Mouse (Mus musculus) cerebellum, adult 2 months (tissue): ENCODE data around the gene Gm8369. TPM values are rescaled to one million over a fixed set of nuclear protein-coding genes. Genes with fewer than 3 reads are reported as not detected.

Source experiments
- DNase-seq, 2 experiments: peaks; one replicate each; pipeline ENCODE4 v3.0.0; 2021
- H3K27ac ChIP-seq: fragments of 200-500 bp; 2 replicates; pipeline ENCODE4 v1.5.1; 2012; ENCODE audit warnings: low read length, control low read depth, inconsistent platforms; ENCODE audit not compliant: insufficient read depth
- H3K27me3 ChIP-seq: fragments of 200-500 bp; 2 replicates; pipeline ENCODE4 v1.6.1; 2012; ENCODE audit warnings: inconsistent platforms, mild to moderate bottlenecking, low read length, moderate library complexity; ENCODE audit not compliant: control insufficient read depth, insufficient read depth
- H3K4me1 ChIP-seq: fragments of 200-500 bp; 2 replicates; pipeline ENCODE4 v1.6.1; 2011; ENCODE audit warnings: low read length; ENCODE audit not compliant: control insufficient read depth, insufficient read depth
- H3K4me3 ChIP-seq: fragments of 200-500 bp; replicated peaks from 2 replicates; pipeline ENCODE3; 2011; ENCODE audit warnings: mild to moderate bottlenecking, low read depth, low read length, control low read depth; ENCODE audit not compliant: insufficient read depth
- CTCF ChIP-seq: fragments of 200-500 bp; IDR thresholded peaks from 2 replicates; pipeline ENCODE4 v1.5.1; 2011; ENCODE audit warnings: low read depth, mild to moderate bottlenecking, control low read depth, low read length, moderate library complexity, borderline replicate concordance; ENCODE audit not compliant: insufficient read depth
- POLR2A ChIP-seq: fragments of 200-500 bp; IDR thresholded peaks from 2 replicates; pipeline ENCODE4 v1.6.1; 2011; ENCODE audit warnings: low read length, control low read depth, borderline replicate concordance; ENCODE audit not compliant: insufficient read depth
- WGBS: fragments of 180-500 bp; shearing (Covaris S2); methylation state at CpG from one replicate; pipeline ENCODE4 v1.1.7; 2018; 5-methylcytosine and 5-hydroxymethylcytosine counted together
- polyA plus RNA-seq: library from polyadenylated mRNA; depleted of rRNA; stranded (reverse); fragments of >200 nt; gene quantifications from 2 replicates; pipeline ENCODE4 v1.2.3, GENCODE M21; 2012

The Gm8369 gene
- polyA plus RNA-seq, 1 experiment: not detected

- TF ChIP-seq POLR2A: no peak
- no peak for TF ChIP-seq CTCF
- Histone ChIP-seq H3K4me1 (no peaks in the 10 kb centered on the region), H3K27ac (no peak overlapping the region), H3K27me3 (no peaks in the 10 kb centered on the region), H3K4me3 (no peak overlapping the region)
- no peak for DNase-seq
- WGBS: 86% methylated on average over 2 of the region's 2 CpGs
Measured at GRCm38 (mm10) chr19:11479714-11480113, 6.0 kb upstream of the Gm8369 start.

DNA sequence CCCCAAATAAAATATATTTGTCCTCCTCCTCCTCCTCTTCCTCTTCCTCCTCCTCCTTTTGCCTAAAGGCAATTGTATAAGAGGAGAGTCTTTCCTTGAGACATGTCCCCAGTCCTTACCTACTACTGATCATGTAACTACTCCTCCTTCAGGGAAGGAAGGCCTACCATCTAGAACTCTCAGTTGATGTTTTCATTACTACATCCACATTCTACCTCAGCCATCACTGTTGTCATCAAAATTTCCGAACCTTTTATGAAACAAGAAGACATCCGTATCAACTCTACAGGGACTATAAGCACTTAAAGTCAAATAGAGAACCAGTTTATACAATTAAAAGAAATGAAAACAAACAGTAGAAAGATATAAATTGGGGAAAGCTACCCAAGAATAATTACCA lies 3.1 kb upstream of the Gm8369 start:
- DNase-seq: no peak
- WGBS: 91% methylated on average over 2 of the region's 2 CpGs
- H3K4me3 ChIP-seq: no peak overlapping the region
- H3K27me3 ChIP-seq: no peaks in the 10 kb centered on the region
- TF ChIP-seq CTCF: no peak
- no peak for TF ChIP-seq POLR2A
- H3K4me1 ChIP-seq: no peaks in the 10 kb centered on the region
- H3K27ac ChIP-seq: no peak overlapping the region

DNA sequence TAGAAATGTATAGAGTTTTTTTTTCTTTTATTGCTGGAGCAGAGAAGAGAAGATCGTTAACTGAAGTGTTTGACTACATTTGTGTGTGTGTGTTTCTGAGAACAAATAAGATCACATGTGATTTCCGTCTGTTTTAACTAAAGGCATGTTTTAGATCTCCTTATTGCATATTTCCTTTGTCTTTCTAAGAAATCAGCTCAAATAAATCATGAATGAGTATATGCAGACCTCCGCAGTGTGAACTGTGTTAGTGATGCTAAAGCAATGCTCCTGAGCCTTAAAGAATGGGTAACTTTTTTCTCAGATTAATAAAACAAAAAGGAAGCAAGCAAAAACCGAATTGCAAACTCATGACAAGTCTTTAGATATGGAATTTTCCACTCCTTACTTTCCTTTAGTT lies 1.8 kb upstream of the Gm8369 start:
- Histone ChIP-seq H3K4me3 (no peak overlapping the region), H3K27ac (no peak overlapping the region), H3K4me1 (no peaks in the 10 kb centered on the region), H3K27me3 (no peaks in the 10 kb centered on the region)
- TF ChIP-seq CTCF (no peak), POLR2A (no peak)
- DNase-seq: no peak
- 70% methylated on average over 4 of the region's 4 CpGs for WGBS

DNA sequence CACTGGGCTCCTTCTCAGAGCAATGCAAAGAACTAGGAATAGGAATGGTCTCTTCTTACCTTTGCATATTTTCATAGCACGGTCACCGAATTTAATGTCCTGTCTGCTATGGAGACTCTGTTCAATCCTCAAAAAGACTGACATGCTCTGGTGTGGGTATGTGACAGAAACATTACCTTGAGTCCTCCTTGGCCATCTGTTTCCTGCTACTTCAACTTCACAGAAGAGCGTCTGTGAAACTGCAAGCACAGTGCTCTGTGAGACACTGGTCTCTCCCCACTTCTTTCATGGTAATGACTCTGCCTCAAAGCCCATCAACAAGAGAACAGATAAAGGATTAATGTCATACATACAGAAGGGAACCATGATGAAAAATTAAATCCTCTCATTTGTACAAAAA lies 1.4 kb upstream of the Gm8369 start:
- no peaks in the 10 kb centered on the region for H3K27me3 ChIP-seq
- 81% methylated on average over 3 of the region's 3 CpGs for WGBS
- no peak for TF ChIP-seq POLR2A
- no peak for TF ChIP-seq CTCF
- no peaks in the 10 kb centered on the region for H3K4me1 ChIP-seq
- no peak overlapping the region for H3K4me3 ChIP-seq
- DNase-seq: no peak
- no peak overlapping the region for H3K27ac ChIP-seq

GRCm38 (mm10) chr19:11485266-11485665 lies 472 bp upstream of the Gm8369 start:
- Histone ChIP-seq H3K27me3 (no peaks in the 10 kb centered on the region), H3K27ac (no peak overlapping the region), H3K4me1 (no peaks in the 10 kb centered on the region), H3K4me3 (no peak overlapping the region)
- WGBS: 85% methylated on average over 3 of the region's 3 CpGs
- DNase-seq: no peak
- no peak for TF ChIP-seq CTCF
- no peak for TF ChIP-seq POLR2A

DNA sequence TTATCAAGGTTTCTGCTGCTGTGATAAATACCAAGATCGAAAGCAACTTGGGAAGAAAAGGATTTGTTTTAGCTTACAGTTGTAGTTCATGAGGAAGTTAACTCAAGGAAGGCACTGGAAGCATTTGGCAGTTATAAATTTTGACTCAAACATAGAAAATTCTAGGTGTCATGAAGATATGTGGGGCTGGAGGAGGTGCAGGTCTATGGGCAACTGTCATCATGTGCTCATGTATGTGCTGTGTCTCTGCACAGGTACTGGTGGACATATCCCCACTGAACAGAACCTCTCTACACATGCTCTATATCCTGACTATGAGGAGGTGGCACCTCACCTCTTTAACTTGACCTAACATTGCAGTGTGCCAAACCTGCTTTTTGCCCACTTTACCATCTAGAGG lies 861 bp downstream of the Gm8369 start:
- TF ChIP-seq CTCF: no peak
- TF ChIP-seq POLR2A: no peak
- no peaks in the 10 kb centered on the region for H3K27me3 ChIP-seq
- H3K27ac ChIP-seq: no peak overlapping the region
- no peak overlapping the region for H3K4me3 ChIP-seq
- DNase-seq: no peak
- WGBS: 94% methylated on average over 1 of the region's 1 CpGs
- no peaks in the 10 kb centered on the region for H3K4me1 ChIP-seq

DNA sequence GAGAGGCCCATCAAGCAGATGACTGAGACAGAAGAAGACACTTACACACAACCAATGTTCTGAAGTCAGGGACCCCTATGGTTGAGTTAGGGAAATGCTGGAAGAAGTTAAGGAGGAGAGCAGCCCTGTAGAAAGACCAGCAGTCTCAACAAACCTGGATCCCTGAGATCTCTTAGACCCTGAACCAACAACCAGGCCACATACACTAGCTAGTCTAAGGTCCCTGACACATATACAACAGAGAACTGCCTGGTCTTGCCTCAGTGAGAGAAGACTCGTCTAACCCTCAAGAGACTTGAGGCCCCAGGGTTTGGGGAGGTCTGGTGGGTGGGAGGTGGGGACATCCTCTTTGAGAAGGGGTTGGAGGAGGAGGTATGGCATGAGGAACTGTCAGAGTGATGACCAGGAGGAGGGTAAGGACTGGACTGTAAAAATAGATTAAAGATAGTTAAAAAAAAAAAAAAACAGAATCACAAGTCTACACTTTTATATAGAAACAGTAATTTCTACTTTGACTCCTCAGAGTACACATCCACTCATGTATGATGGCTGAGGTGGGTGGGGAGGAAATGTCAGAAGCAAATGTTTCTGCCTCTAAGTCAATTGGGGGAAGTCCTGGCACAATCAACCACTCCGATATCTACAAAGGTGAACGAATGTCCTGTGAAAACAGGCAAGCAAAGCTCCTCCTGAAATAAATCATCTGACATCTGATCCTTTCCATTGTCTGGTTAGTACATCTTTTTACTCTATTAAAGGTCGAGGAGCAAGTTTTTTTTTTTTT lies 5.9 kb downstream of the Gm8369 start:
- H3K4me1 ChIP-seq: no peaks in the 10 kb centered on the region
- H3K27me3 ChIP-seq: no peaks in the 10 kb centered on the region
- 65% methylated on average over 4 of the region's 4 CpGs for WGBS
- H3K4me3 ChIP-seq: no peak overlapping the region
- no peak for DNase-seq
- no peak for TF ChIP-seq CTCF
- no peak for TF ChIP-seq POLR2A
- H3K27ac ChIP-seq: no peak overlapping the region

GRCm38 (mm10) chr19:11492671-11493070 lies 6.9 kb downstream of the Gm8369 start:
- Histone ChIP-seq H3K4me1 (no peaks in the 10 kb centered on the region), H3K27ac (no peak overlapping the region), H3K27me3 (no peaks in the 10 kb centered on the region), H3K4me3 (no peak overlapping the region)
- DNase-seq: no peak
- WGBS: 62% methylated on average over 1 of the region's 1 CpGs
- TF ChIP-seq CTCF (no peak), POLR2A (no peak)

- TF ChIP-seq CTCF (no peak), POLR2A (no peak)
- Histone ChIP-seq H3K4me3 (no peak overlapping the region), H3K27me3 (no peaks in the 10 kb centered on the region), H3K4me1 (no peaks in the 10 kb centered on the region), H3K27ac (no peak overlapping the region)
- DNase-seq: no peak
- 83% methylated on average over 3 of the region's 3 CpGs for WGBS
Measured at GRCm38 (mm10) chr19:11494519-11494918, 8.8 kb downstream of the Gm8369 start.
